Mouse (Mus musculus) liver, embryonic 14.5 days (tissue): ENCODE data around the gene Pms1. TPM values are rescaled to one million over a fixed set of nuclear protein-coding genes. Genes with fewer than 3 reads are reported as not detected.

Source experiments
- ATAC-seq: fragments of 200-750 bp; cut with Nextera tagmentation; 2 replicates; pipeline ENCODE4 v1.8.0; 2017; ENCODE audit warnings: moderate number of reproducible peaks, mild to moderate bottlenecking, moderate library complexity; ENCODE audit not compliant: insufficient read depth
- DNase-seq, 3 experiments: peaks; one replicate each; pipeline ENCODE4 v3.0.0-alpha.2; 2012 to 2013; ENCODE audit warnings: low read depth in 3 of 3, low spot score in 3 of 3
- H3K27ac ChIP-seq: fragments of 300-500 bp; sonication (generic); 2 replicates; pipeline ENCODE4 v1.5.1; 2014; ENCODE audit warnings: moderate library complexity, mild to moderate bottlenecking, control low read depth, inconsistent platforms
- H3K27me3 ChIP-seq: fragments of 300-500 bp; sonication (generic); 2 replicates; pipeline ENCODE4 v1.6.1; 2014; ENCODE audit warnings: mild to moderate bottlenecking, low read length, moderate library complexity; ENCODE audit not compliant: control insufficient read depth, insufficient read depth
- H3K36me3 ChIP-seq: fragments of 300-500 bp; sonication (generic); replicated peaks from 2 replicates; pipeline ENCODE4 v1.6.1; 2014; ENCODE audit warnings: low read depth; ENCODE audit not compliant: control insufficient read depth, insufficient read depth
- H3K4me1 ChIP-seq, 2 experiments: fragments of 200-500 bp in 1 of 2; fragments of 300-500 bp in 1 of 2; sonication (generic) in 1 of 2; replicated peaks; 2 replicates each; pipeline ENCODE4 v1.6.1; 2012 to 2014; ENCODE audit warnings: antibody characterized with exemption in 1 of 2, inconsistent platforms in 1 of 2, low read length in 1 of 2; ENCODE audit not compliant: control insufficient read depth in 2 of 2, insufficient read depth in 2 of 2
- H3K4me2 ChIP-seq: fragments of 300-500 bp; sonication (generic); 2 replicates; pipeline ENCODE4 v1.6.1; 2014; ENCODE audit warnings: low read depth, mild to moderate bottlenecking, control low read depth, moderate library complexity
- H3K4me3 ChIP-seq, 2 experiments: fragments of 200-500 bp in 1 of 2; fragments of 300-500 bp in 1 of 2; sonication (generic) in 1 of 2; 2 replicates each; pipeline ENCODE4 v1.5.1; 2012 to 2014; ENCODE audit warnings: low read depth in 2 of 2, low read length in 2 of 2, mild to moderate bottlenecking in 2 of 2, control low read depth in 1 of 2, inconsistent platforms in 1 of 2, moderate library complexity in 1 of 2; ENCODE audit not compliant: insufficient read depth in 1 of 2
- H3K9ac ChIP-seq: fragments of 300-500 bp; sonication (generic); replicated peaks from 2 replicates; pipeline ENCODE4 v1.6.1; 2014; ENCODE audit warnings: mild to moderate bottlenecking, control low read depth, moderate library complexity
- H3K9me3 ChIP-seq: fragments of 300-500 bp; sonication (generic); 2 replicates; pipeline ENCODE4 v1.6.1; 2016; ENCODE audit warnings: low read length, mixed read lengths; ENCODE audit not compliant: control insufficient read depth
- CTCF ChIP-seq: IDR thresholded peaks from 2 replicates; pipeline ENCODE4 v1.5.1; 2016; ENCODE audit warnings: antibody characterized with exemption, low read depth, control low read depth
- EP300 ChIP-seq: IDR thresholded peaks from 2 replicates; pipeline ENCODE4 v1.6.1; 2016; ENCODE audit warnings: antibody characterized with exemption, low read depth
- WGBS: fragments of 180-500 bp; shearing (Covaris S2); extraction: QIAGEN DNeasy Blood & Tissue Kit; methylation state at CpG from one replicate; pipeline ENCODE4 v1.1.7; 2014; ENCODE audit not compliant: insufficient replicate concordance; 5-methylcytosine and 5-hydroxymethylcytosine counted together
- polyA plus RNA-seq, 2 experiments: library from polyadenylated mRNA; depleted of rRNA in 1 of 2; stranded (reverse) in 1 of 2; unstranded in 1 of 2; fragments of >200 nt; fragmentation: Nextera tagmentation in 1 of 2; extraction: Ambion mirVana in 1 of 2; gene quantifications; 2 replicates each; pipeline versions ENCODE4 v1.2.1 to v1.2.3; 2012 to 2014

The Pms1 gene
- polyA plus RNA-seq, 2 experiments, result 3.1 to 8.2 TPM

DNA sequence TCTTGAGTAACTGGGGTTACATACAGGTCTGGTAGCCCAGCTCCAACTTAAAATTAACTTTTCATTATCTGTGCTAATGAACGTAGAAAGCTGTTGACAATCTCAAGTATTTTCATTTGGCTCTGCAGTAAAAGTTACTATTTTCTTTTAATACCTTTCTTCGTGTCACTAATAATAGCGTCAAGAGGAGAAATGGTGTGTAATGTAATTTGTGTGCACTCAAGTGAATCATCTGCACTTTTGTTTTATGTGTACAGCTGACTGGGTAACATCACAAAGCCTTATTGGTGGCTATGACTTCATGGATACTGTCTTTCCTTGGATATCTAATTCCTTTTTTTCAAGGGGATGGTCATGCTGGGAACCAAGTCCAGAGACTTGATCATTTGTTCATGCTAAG lies 110.5 kb downstream of the Pms1 start:
- 75% methylated on average over 3 of the region's 3 CpGs for WGBS
- H3K4me3 ChIP-seq, result no peak overlapping the region

DNA sequence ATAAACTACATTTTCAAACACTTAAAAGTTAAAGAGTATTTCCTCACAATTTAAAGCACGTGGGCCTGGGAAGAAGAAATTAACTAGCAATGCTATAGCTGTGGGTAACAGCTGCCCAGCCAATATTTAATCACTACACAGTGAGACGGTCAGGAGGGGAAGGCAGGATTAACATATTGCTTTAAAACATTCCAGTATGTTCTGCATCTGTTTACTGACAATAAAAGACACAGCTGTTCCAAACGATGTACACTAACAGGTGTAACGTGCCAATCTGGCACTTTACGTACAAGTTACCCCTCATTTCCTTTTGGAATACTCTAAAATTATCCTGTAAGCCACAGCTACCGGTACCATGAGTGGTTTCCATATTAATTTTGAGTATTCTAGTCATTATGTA lies 139.1 kb downstream of the Pms1 start:
- no peaks in the 10 kb centered on the region for H3K36me3 ChIP-seq
- no peak overlapping the region for H3K4me3 ChIP-seq
- DNase-seq (no peak), ATAC-seq (no peak)
- WGBS, result 70% methylated on average over 6 of the region's 6 CpGs
- H3K4me1 ChIP-seq, result no peaks in the 10 kb centered on the region
- H3K27me3 ChIP-seq, result no peaks in the 10 kb centered on the region
- no peak overlapping the region for H3K9ac ChIP-seq
- H3K27ac ChIP-seq, result no peak overlapping the region
- H3K9me3 ChIP-seq, result no peaks in the 10 kb centered on the region
- TF ChIP-seq CTCF (no peak), EP300 (no peak)
- no peak overlapping the region for H3K4me2 ChIP-seq

More for the DNA sequence above, 110.5 kb downstream of the Pms1 start:
- no peak for TF ChIP-seq EP300
- H3K36me3 ChIP-seq, result no peaks in the 10 kb centered on the region
- no peaks in the 10 kb centered on the region for H3K27me3 ChIP-seq
- no peaks in the 10 kb centered on the region for H3K9me3 ChIP-seq
- H3K27ac ChIP-seq, result no peak overlapping the region
- H3K4me2 ChIP-seq, result no peak overlapping the region
- H3K4me1 ChIP-seq, result no peaks in the 10 kb centered on the region; a peak in 1 of 4 replicates
- DNase-seq, result no peak
- ATAC-seq, result no peak
- no peak overlapping the region for H3K9ac ChIP-seq

Other genes starting within 250 kb of the Pms1 start
- gene Mstn, start 235.4 kb downstream of the Pms1 start, polyA plus RNA-seq (2012; rRNA removed), result 0.02 TPM in 1 of 2 replicates, not detected in the other
- not detected in 2 replicates for gene Mstn, start 235.4 kb downstream of the Pms1 start, polyA plus RNA-seq (2014; fragmentation: Nextera tagmentation; extraction: Ambion mirVana)
- gene 1700019A02Rik, start 109.4 kb downstream of the Pms1 start, polyA plus RNA-seq (2012; rRNA removed), result not detected in 2 replicates
- not detected in 2 replicates for gene 1700019A02Rik, start 109.4 kb downstream of the Pms1 start, polyA plus RNA-seq (2014; fragmentation: Nextera tagmentation; extraction: Ambion mirVana)
- 8.1 and 13.7 TPM in 2 replicates for gene Ormdl1, start 77 bp upstream of the Pms1 start, polyA plus RNA-seq (2012; rRNA removed)
- gene Ormdl1, start 77 bp upstream of the Pms1 start, polyA plus RNA-seq (2014; fragmentation: Nextera tagmentation; extraction: Ambion mirVana), result 34.1 and 35.0 TPM in 2 replicates
- gene Gm28778, start 93 bp upstream of the Pms1 start, polyA plus RNA-seq (2012; rRNA removed), result not detected in 2 replicates
- gene Gm28778, start 93 bp upstream of the Pms1 start, polyA plus RNA-seq (2014; fragmentation: Nextera tagmentation; extraction: Ambion mirVana), result not detected in 2 replicates
- gene Osgepl1, start 16.6 kb upstream of the Pms1 start, polyA plus RNA-seq (2012; rRNA removed), result 7.8 and 12.9 TPM in 2 replicates
- gene Osgepl1, start 16.6 kb upstream of the Pms1 start, polyA plus RNA-seq (2014; fragmentation: Nextera tagmentation; extraction: Ambion mirVana), result 27.9 and 28.0 TPM in 2 replicates
- not detected in 2 replicates for gene Asdurf, start 55.6 kb upstream of the Pms1 start, polyA plus RNA-seq (2012; rRNA removed)
- 4.6 TPM in 1 of 2 replicates, not detected in the other for gene Asdurf, start 55.6 kb upstream of the Pms1 start, polyA plus RNA-seq (2014; fragmentation: Nextera tagmentation; extraction: Ambion mirVana)
- gene Gm28551, start 55.6 kb upstream of the Pms1 start, polyA plus RNA-seq (2012; rRNA removed), result 0.02 and 0.03 TPM in 2 replicates
- gene Gm28551, start 55.6 kb upstream of the Pms1 start, polyA plus RNA-seq (2014; fragmentation: Nextera tagmentation; extraction: Ambion mirVana), result 0.19 and 0.28 TPM in 2 replicates
- 11.9 and 20.9 TPM in 2 replicates for gene Asnsd1, start 55.7 kb upstream of the Pms1 start, polyA plus RNA-seq (2012; rRNA removed)
- 59.0 and 61.9 TPM in 2 replicates for gene Asnsd1, start 55.7 kb upstream of the Pms1 start, polyA plus RNA-seq (2014; fragmentation: Nextera tagmentation; extraction: Ambion mirVana)